Mouse (Mus musculus) heart, embryonic 14.5 days (tissue): ENCODE measurements around the gene Meis2. TPM values are rescaled to one million over a fixed set of nuclear protein-coding genes. Genes with fewer than 3 reads are reported as not detected.
A peak's percentile ranks its signal among the peaks of the same experiment; 100 is the strongest.

Experiments used
- ATAC-seq: fragments of 200-750 bp; cut with Nextera tagmentation; 2 replicates; pipeline ENCODE4 v1.8.0; 2017; ENCODE audit warnings: low read depth, moderate TSS enrichment; ENCODE audit not compliant: insufficient number of reproducible peaks, insufficient read depth, low FRiP score
- H3K27ac ChIP-seq, 2 experiments: fragments of 200-500 bp in 1 of 2; fragments of 300-500 bp in 1 of 2; sonication (generic) in 1 of 2; replicated peaks in 1 of 2; 2 replicates each; pipeline ENCODE4 v1.5.1; 2012 to 2014; ENCODE audit warnings: low read depth in 2 of 2, low read length in 2 of 2, control low read depth in 1 of 2, mild to moderate bottlenecking in 1 of 2, mixed read lengths in 1 of 2; ENCODE audit not compliant: control insufficient read depth in 1 of 2, insufficient read depth in 1 of 2
- H3K27me3 ChIP-seq: fragments of 300-500 bp; sonication (generic); 2 replicates; pipeline ENCODE4 v1.6.1; 2014; ENCODE audit warnings: mild to moderate bottlenecking, low read length, control low read depth; ENCODE audit not compliant: control insufficient read depth, insufficient read depth
- H3K36me3 ChIP-seq: fragments of 300-500 bp; sonication (generic); 2 replicates; pipeline ENCODE4 v1.6.1; 2014; ENCODE audit warnings: mild to moderate bottlenecking, control low read depth, low read length, mixed read lengths; ENCODE audit not compliant: control insufficient read depth, insufficient read depth
- H3K4me1 ChIP-seq, 2 experiments: fragments of 200-500 bp in 1 of 2; fragments of 300-500 bp in 1 of 2; sonication (generic) in 1 of 2; 2 replicates each; pipeline ENCODE4 v1.6.1; 2012 to 2014; ENCODE audit warnings: low read length in 2 of 2, control low read depth in 1 of 2, mixed read lengths in 1 of 2; ENCODE audit not compliant: control insufficient read depth in 2 of 2, insufficient read depth in 2 of 2
- H3K4me2 ChIP-seq: fragments of 300-500 bp; sonication (generic); 2 replicates; pipeline ENCODE4 v1.6.1; 2014; ENCODE audit warnings: mild to moderate bottlenecking, low read length
- H3K4me3 ChIP-seq, 2 experiments: fragments of 200-500 bp in 1 of 2; fragments of 300-500 bp in 1 of 2; sonication (generic) in 1 of 2; 2 replicates each; pipeline ENCODE4 v1.5.1; 2012 to 2014; ENCODE audit warnings: low read length in 2 of 2, mild to moderate bottlenecking in 2 of 2, control low read depth in 1 of 2, low read depth in 1 of 2, moderate library complexity in 1 of 2; ENCODE audit not compliant: control insufficient read depth in 1 of 2, insufficient read depth in 1 of 2
- H3K9ac ChIP-seq: fragments of 300-500 bp; sonication (generic); 2 replicates; pipeline ENCODE4 v1.6.1; 2014; ENCODE audit warnings: mild to moderate bottlenecking, low read length
- H3K9me3 ChIP-seq: fragments of 300-500 bp; sonication (generic); 2 replicates; pipeline ENCODE4 v1.6.1; 2016; ENCODE audit warnings: low read length, control low read depth; ENCODE audit not compliant: control insufficient read depth
- WGBS: fragments of 180-500 bp; shearing (Covaris S2); extraction: QIAGEN DNeasy Blood & Tissue Kit; methylation state at CpG from one replicate; pipeline ENCODE4 v1.1.7; 2014; 5-methylcytosine and 5-hydroxymethylcytosine counted together
- polyA plus RNA-seq: library from polyadenylated mRNA; unstranded; fragments of >200 nt; fragmentation: Nextera tagmentation; extraction: Ambion mirVana; gene quantifications from 2 replicates; pipeline ENCODE4 v1.2.1, GENCODE M21; 2014

The Meis2 gene
- polyA plus RNA-seq, 1 experiment from 2014 or later: 30.8 TPM

DNA sequence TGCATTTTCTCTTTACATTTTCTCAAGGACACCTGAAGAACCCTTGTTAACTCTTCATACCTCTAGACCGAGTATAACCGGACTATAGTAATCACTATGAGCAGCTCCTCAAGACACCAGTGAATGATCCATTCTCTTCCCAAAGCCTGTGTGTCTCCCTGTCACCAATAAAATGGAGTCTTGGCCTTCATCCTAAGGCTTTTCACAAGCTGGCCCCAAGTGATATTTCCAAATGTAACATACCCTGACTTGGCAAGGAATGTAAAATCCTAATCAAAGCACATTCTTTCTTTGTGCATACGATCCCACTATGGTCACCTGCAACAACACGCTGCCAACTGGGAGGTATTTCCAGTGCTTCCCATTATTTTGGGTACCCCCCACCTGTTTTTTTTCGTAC is 125.8 kb downstream of the Meis2 start:
- Histone ChIP-seq H3K4me3 (no peak overlapping the region), H3K9ac (no peak overlapping the region), H3K27ac (no peak overlapping the region), H3K27me3 (no peaks in the 10 kb centered on the region), H3K36me3 (0 out of 2 replicates have a peak, but pooled peaks cover 4% of the 10 kb centered on the region), H3K9me3 (no peaks in the 10 kb centered on the region), H3K4me1 (peaks cover 4 to 26% of the 10 kb centered on the region in 2 experiments), H3K4me2 (no peak overlapping the region)
- ATAC-seq: no peak
- WGBS: 83% methylated on average over 5 of the region's 5 CpGs

DNA sequence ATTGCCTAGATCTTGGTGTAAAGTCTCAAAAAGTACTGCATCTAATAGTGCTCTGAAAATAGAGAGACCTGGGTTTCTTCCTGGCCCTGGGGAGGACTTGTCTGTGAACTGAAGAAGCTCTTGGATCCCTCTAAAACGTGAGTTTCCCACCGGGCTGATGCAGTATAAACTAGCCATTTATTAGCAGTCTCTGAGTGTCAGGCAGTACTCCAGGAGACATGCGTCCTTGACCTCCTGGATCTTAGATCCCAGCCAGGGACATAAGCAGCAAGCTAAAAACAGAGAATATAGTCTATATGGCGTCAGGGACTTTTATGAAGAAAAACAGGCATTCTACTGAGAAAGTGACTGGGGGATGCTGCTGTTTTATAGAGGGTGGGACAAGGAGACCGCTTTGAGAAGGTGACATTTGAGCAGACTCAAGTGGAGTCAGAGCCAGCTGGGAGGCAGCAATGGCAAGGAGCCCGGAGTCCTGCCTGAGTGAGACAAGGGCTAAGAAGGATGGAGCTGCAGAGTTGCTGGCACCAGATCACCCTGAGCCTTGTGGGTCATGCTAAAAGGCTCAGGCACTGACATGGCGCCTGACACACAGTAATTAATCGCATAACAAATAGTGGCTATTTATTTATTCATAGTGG is 126.6 kb downstream of the Meis2 start:
- Histone ChIP-seq H3K4me3 (no peak overlapping the region), H3K9me3 (no peaks in the 10 kb centered on the region), H3K4me2 (no peak overlapping the region), H3K36me3 (0 out of 2 replicates have a peak, but pooled peaks cover 4% of the 10 kb centered on the region), H3K27me3 (no peaks in the 10 kb centered on the region), H3K27ac (0 out of 4 replicates have a peak overlapping the region, but pooled peaks of 1 of the 2 experiments have one; percentile 10), H3K4me1 (peaks cover 4 to 26% of the 10 kb centered on the region in 2 experiments), H3K9ac (no peak overlapping the region)
- ATAC-seq: no peak
- 75% methylated on average over 8 of the region's 8 CpGs for WGBS

DNA sequence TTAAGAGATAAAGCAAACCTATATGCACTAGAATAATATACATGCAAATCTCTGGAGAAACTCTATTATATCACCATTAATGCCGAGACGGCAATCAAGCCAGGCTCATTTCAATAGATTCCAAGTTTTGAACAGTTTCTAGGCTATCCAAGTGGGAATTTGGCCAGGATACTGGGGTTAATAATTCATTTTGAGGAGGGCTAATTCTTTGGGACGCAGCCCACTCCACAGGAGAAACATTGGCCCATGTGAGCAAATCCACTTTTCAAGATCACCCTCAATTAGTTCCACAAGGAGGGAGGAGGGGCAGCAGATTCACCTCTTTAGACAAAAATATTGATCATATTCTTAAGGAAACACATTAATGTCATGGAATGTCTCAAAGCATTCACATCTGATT is 127.3 kb downstream of the Meis2 start:
- WGBS: 90% methylated on average over 3 of the region's 3 CpGs
- Histone ChIP-seq H3K9ac (no peak overlapping the region), H3K27ac (no peak overlapping the region), H3K4me1 (peaks cover 4 to 27% of the 10 kb centered on the region in 2 experiments), H3K4me3 (no peak overlapping the region), H3K36me3 (0 out of 2 replicates have a peak, but pooled peaks cover 4% of the 10 kb centered on the region), H3K4me2 (no peak overlapping the region), H3K9me3 (no peaks in the 10 kb centered on the region), H3K27me3 (no peaks in the 10 kb centered on the region)
- no peak for ATAC-seq

DNA sequence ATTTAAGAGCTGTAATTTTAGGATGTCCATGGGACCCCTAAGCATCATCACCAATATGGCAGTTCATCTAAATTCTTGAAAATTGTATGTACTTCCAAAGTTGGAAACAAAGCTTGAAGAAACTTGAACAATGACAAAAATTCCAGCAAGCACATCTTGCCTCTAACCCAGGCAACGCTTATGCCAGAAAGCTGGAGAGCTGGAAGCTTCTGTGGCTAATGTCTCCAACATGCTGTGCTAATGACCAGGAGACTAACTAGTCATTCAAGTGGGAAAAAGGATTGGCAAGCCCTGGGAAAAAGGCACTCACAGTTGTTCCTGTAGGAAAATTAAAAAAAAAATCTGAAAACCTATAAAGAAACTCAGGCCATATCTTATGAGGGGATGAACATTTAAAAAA is 127.7 kb downstream of the Meis2 start:
- H3K4me2 ChIP-seq: no peak overlapping the region
- no peak overlapping the region for H3K27ac ChIP-seq
- no peak overlapping the region for H3K4me3 ChIP-seq
- peaks cover 4 to 29% of the 10 kb centered on the region in 2 experiments for H3K4me1 ChIP-seq
- H3K9ac ChIP-seq: no peak overlapping the region
- H3K9me3 ChIP-seq: no peaks in the 10 kb centered on the region
- no peak for ATAC-seq
- 88% methylated on average over 1 of the region's 1 CpGs for WGBS
- H3K27me3 ChIP-seq: no peaks in the 10 kb centered on the region
- H3K36me3 ChIP-seq: 0 out of 2 replicates have a peak, but pooled peaks cover 4% of the 10 kb centered on the region

DNA sequence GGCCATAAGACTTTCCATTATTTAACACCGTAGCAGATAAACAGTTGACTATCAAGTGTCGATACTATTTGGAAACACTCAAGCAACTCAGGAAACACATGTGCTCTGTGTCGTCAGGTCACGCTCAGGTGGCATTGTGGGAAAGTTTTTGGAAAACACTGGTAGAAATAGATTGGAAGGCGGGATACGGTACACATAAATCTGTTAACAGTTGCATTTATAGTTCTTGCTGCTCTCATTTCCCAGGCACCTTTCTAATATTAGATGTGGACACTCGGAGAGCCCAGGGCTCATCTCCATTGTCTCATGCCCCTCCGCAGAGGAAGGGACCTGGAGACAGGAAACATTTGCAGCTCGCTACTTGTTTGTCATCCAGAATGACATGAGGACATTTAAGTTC is 128.9 kb downstream of the Meis2 start:
- H3K27ac ChIP-seq: peak overlapping the region in 1 of 2 experiments; percentile 48; a peak in 2 of 4 replicates
- H3K4me2 ChIP-seq: 0 out of 2 replicates have a peak overlapping the region, but pooled peaks have one; percentile 3
- WGBS: 44% methylated on average over 9 of the region's 9 CpGs

DNA sequence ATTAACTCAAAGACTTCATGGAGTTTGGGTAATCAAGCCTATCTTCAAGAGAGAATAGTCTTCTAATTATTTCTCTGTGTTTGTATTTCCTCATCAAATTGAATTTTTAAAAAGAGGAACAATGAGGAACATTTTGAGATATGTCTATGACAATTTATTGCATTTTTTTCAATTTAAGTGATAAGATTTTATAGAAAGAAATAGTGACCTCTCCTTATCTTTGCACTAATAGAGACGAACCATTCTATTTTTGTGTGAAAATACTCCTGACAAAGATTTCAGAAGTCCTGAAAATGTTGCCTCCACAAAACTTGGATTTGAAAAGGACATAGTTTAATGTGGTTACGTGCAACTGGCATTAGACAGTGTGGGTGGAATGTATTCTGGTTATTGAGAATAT is 131.3 kb downstream of the Meis2 start:
- Histone ChIP-seq H3K36me3 (no peaks in the 10 kb centered on the region), H3K9me3 (no peaks in the 10 kb centered on the region), H3K9ac (no peak overlapping the region), H3K27ac (no peak overlapping the region), H3K4me3 (no peak overlapping the region), H3K4me1 (peaks cover 2 to 16% of the 10 kb centered on the region in 2 experiments; a peak in 3 of 4 replicates), H3K27me3 (no peaks in the 10 kb centered on the region), H3K4me2 (no peak overlapping the region)
- WGBS: 78% methylated on average over 2 of the region's 2 CpGs
- no peak for ATAC-seq

More for the DNA sequence above, 128.9 kb downstream of the Meis2 start:
- Histone ChIP-seq H3K9me3 (no peaks in the 10 kb centered on the region), H3K36me3 (0 out of 2 replicates have a peak, but pooled peaks cover 4% of the 10 kb centered on the region), H3K9ac (no peak overlapping the region), H3K4me1 (peaks cover 4 to 26% of the 10 kb centered on the region in 2 experiments), H3K4me3 (no peak overlapping the region), H3K27me3 (no peaks in the 10 kb centered on the region)
- ATAC-seq: no peak

DNA sequence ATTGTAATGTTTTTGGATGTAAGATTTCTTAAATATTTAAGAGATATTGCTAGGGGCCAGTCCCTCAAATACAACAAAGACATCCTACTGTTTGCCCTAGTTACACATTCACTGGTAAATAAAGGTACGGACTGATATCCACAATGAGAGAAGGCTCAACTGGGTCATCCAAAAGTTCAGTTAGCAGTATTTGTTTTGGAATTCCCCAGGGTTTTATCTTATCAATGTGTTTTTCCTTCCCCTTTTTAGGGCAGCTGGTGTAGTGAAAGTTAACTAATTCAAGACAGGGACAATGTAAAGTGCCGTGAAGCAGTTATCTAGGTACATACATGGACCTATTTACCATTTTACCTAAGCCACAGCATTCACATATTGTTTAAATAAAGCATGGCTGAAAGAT is 132.4 kb downstream of the Meis2 start:
- Histone ChIP-seq H3K27ac (no peak overlapping the region), H3K4me3 (no peak overlapping the region), H3K4me1 (peaks cover 2 to 14% of the 10 kb centered on the region in 2 experiments; a peak in 3 of 4 replicates), H3K9ac (no peak overlapping the region), H3K9me3 (no peaks in the 10 kb centered on the region), H3K36me3 (no peaks in the 10 kb centered on the region), H3K4me2 (no peak overlapping the region), H3K27me3 (no peaks in the 10 kb centered on the region)
- no peak for ATAC-seq
- 29% methylated on average over 2 of the region's 2 CpGs for WGBS
